Mouse (Mus musculus): ENCODE results near the gene Fam222b. TPM values are rescaled to one million over a fixed set of nuclear protein-coding genes. Genes with fewer than 3 reads are reported as not detected.

Gene Fam222b
- polyA plus RNA-seq, 1 experiment from 2014 or later, result 20.5 TPM

DNA sequence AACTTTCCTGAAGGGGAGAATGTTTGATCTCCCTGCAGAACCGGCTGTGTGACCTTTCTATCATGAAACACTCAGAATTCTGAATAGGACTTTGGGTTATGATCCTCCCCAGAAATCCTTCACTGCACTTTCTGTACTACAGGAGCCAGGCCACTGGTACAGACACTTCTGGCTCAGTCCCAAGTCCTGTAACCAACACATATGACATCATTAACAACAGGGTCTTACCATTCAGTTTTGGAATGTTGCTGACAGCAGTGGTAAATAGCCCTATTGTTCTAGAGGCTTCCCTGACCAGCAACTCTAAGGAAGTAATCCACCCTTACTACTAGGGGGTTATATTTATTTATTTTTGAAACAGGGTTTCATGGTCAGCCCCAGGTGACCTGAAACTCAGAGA lies 98.7 kb downstream of the Fam222b start, which contains the start of gene Proca1:
Gene Proca1, plus strand, starts transcription at position 280 of the 400 bp plus-strand sequence.
- H3K9me3 ChIP-seq, result no peaks in the 10 kb centered on the region
- peaks cover 21% of the 10 kb centered on the region for H3K4me1 ChIP-seq
- peak within 1 kb of the TSS; percentile 30; the same call in 1 of the 2 replicates for H3K4me3 ChIP-seq
- H3K4me2 ChIP-seq (replicated peaks), result 0 out of 2 replicates have a peak within 1 kb of the TSS, but pooled peaks have one; percentile 34
- H3K9ac ChIP-seq (replicated peaks), result no peak within 1 kb of the TSS
- no peak within 1 kb of the TSS for H3K27ac ChIP-seq (replicated peaks)
- H3K36me3 ChIP-seq, result peaks cover 24% of the 10 kb centered on the region
- 72% methylated on average over 1 of the region's 1 CpGs for WGBS
- ATAC-seq (replicated peaks), result no peak
- H3K27me3 ChIP-seq, result no peaks in the 10 kb centered on the region

DNA sequence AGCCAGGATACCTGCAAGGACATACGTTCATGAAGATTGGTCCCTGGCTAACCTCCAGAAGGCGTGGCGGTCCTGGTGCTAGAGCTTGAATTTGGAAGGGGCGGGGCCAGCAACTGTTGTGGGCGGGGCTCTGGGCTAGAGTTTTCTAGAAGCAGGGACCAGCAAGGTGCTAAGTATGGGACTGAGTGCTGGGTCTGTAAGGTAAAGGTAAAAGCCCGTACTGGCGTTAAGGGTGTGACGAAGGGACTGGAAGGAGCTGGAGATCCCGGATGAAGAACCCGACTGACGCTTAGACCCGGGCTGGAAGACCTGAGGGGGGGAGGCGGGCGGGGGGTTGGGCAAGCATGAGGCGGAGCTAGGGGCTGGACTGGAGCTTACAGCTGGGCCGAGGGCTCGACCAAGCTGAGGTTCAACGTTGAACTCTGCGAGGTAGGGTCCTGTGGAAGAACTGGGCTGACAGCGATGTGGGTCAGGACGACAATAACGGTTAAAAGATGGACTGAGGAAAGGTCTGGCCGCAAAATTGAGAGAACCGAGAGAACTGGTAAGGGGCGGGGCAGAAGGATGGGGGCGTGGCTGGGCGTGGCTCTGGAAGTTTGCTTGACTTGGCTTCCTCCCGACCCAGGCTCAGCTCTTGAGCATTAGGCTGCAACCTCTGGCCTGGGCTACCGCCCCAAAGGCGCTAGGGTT lies 100.1 kb downstream of the Fam222b start:
- Histone ChIP-seq H3K4me1 (peaks cover 16% of the 10 kb centered on the region), H3K9me3 (no peaks in the 10 kb centered on the region), H3K4me2 (replicated peaks) (peak overlapping the region; percentile 34), H3K27me3 (no peaks in the 10 kb centered on the region), H3K36me3 (peaks cover 24% of the 10 kb centered on the region), H3K4me3 (peak overlapping the region; percentile 30), H3K27ac (replicated peaks) (no peak overlapping the region), H3K9ac (replicated peaks) (no peak overlapping the region; the same call in 1 of the 2 replicates)
- 3% methylated on average over 30 of the region's 30 CpGs for WGBS
- peak; percentile 36 for ATAC-seq (replicated peaks)

DNA sequence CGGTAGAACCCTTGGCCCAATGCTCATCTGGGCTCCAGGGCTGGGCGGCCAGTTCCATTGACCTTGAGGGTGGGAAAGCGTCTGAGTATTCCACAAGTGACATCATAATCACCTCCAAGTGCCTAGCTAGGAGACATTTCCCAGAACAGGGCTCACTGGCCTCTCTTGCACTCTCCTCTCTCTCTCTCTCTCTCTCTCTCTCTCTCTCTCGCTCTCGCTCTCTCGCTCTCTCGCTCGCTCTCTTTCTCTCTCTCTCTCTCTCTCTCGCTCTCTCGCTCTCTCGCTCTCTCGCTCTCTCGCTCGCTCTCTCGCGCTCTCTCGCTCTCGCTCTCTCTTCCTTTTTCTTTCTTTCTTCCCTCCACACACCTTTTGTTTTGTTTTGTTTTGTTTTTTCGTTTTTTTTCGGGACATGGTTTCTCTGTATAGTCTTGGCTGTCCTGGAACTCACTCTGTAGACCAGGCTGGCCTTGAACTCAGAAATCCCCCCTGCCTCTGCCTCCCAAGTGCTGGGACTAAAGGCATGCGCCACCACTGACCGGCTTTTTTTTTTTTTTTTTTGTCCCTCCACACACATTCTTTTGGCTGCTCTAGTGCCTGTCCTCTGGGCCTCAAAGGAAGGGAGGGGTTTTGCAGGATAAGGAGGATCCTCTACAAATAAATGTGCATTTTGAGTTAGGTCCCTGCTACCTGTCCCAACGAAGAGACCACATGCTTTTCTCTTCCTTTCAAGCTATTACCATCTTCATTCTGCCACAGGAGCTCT lies 100.8 kb downstream of the Fam222b start:
- H3K36me3 ChIP-seq, result peaks cover 24% of the 10 kb centered on the region
- H3K4me2 ChIP-seq (replicated peaks), result peak overlapping the region; percentile 34
- no peak overlapping the region for H3K27ac ChIP-seq (replicated peaks)
- no peaks in the 10 kb centered on the region for H3K9me3 ChIP-seq
- no peak; the same call in 1 of the 2 replicates for ATAC-seq (replicated peaks)
- H3K27me3 ChIP-seq, result no peaks in the 10 kb centered on the region
- WGBS, result 62% methylated on average over 23 of the region's 23 CpGs
- peaks cover 9% of the 10 kb centered on the region for H3K4me1 ChIP-seq
- H3K9ac ChIP-seq (replicated peaks), result no peak overlapping the region
- peak overlapping the region; percentile 30 for H3K4me3 ChIP-seq

DNA sequence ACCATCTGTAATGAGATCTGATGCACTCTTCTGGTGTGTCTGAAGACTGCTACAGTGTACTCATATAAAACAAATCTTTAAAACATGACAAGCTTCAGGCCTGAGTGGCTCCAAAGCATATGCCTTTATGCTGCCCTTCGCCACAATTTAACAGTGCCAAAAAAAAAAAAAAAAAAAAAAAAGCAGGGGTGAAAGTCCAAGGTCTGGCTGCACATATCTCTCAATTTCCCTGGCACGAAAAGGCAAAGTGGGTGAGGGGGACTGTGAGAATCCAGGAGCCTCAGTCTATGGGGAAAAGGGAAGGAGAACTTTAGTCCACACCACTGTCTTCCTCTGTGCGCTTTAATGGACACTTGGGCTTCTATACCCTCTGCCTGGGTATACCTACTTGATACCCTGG lies 107.9 kb downstream of the Fam222b start:
- no peak overlapping the region for H3K4me3 ChIP-seq
- H3K4me2 ChIP-seq (replicated peaks), result no peak overlapping the region
- 93% methylated on average over 3 of the region's 3 CpGs for WGBS
- ATAC-seq (replicated peaks), result no peak
- H3K9ac ChIP-seq (replicated peaks), result no peak overlapping the region
- no peaks in the 10 kb centered on the region for H3K4me1 ChIP-seq
- H3K9me3 ChIP-seq, result no peaks in the 10 kb centered on the region
- H3K27me3 ChIP-seq, result no peaks in the 10 kb centered on the region
- H3K36me3 ChIP-seq, result peaks cover 18% of the 10 kb centered on the region
- no peak overlapping the region for H3K27ac ChIP-seq (replicated peaks)

GRCm38 (mm10) chr11:78204287-78204686 lies 109.8 kb downstream of the Fam222b start:
- H3K4me2 ChIP-seq (replicated peaks), result no peak overlapping the region
- peaks cover 37% of the 10 kb centered on the region for H3K36me3 ChIP-seq
- ATAC-seq (replicated peaks), result no peak
- no peaks in the 10 kb centered on the region for H3K27me3 ChIP-seq
- no peak overlapping the region for H3K9ac ChIP-seq (replicated peaks)
- no peaks in the 10 kb centered on the region for H3K4me1 ChIP-seq
- WGBS, result 73% methylated on average over 6 of the region's 6 CpGs
- no peaks in the 10 kb centered on the region for H3K9me3 ChIP-seq
- no peak overlapping the region for H3K4me3 ChIP-seq
- H3K27ac ChIP-seq (replicated peaks), result no peak overlapping the region

DNA sequence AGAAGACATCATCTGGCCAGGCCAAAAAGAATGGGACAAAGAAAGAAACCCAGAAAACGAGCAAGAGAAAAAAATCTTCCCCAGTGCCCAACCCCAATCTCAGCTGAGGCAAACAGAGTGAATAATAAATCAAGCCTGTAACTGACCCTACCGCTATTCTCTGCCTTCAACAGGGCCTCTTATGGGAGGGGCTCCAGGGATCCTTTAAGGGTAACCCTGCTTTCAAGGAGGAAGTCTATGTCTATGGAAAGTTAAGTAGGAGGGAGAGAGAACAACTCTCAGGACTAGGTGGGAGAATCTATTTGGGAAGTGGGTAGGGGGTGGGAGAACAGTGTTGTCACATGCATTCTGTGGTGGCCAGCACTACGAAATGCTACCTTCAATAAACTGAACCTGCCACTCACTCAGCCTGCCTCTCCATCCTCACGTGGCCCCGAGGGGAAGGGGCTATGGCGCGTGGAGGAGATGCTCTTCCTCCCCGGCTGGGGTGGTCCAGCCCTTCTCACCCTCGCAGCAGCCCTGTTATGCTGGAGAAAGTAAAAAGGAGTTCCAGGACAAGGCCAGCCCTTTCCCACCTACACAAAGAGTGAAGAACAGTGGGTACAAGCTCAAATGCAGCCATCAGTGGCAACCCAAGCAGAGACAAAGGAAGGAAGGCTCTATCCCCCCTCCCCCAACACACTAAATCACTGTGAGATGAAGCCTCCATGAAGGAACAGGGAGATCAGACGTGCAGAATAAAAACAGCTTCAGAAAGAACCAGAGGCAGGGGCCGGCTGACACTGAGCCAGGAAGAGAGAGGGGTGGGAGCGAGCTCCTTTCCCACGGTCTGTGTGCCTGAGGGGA lies 111.1 kb downstream of the Fam222b start:
- no peaks in the 10 kb centered on the region for H3K27me3 ChIP-seq
- H3K9ac ChIP-seq (replicated peaks), result no peak overlapping the region
- H3K9me3 ChIP-seq, result no peaks in the 10 kb centered on the region
- H3K4me3 ChIP-seq, result no peak overlapping the region
- ATAC-seq (replicated peaks), result no peak
- no peaks in the 10 kb centered on the region for H3K4me1 ChIP-seq
- 67% methylated on average over 13 of the region's 13 CpGs for WGBS
- H3K4me2 ChIP-seq (replicated peaks), result no peak overlapping the region
- peaks cover 50% of the 10 kb centered on the region for H3K36me3 ChIP-seq
- no peak overlapping the region for H3K27ac ChIP-seq (replicated peaks)

MicroRNAs encoded within 50 kb of the gene (microRNA counts, 519-probe panel; counts per million panel counts)
- microRNA mmu-miR-144 (3,174 counts per million, percentile 75 among the panel's probes with 10 or more counts), microRNA mmu-miR-451 (2,827 counts per million, percentile 67 among the panel's probes with 10 or more counts)

Small RNA genes lying within 50 kb of the gene (microRNA-seq; reads per million reads assigned to microRNA genes)
- gene Mir144, result 52.1 reads per million, percentile 45 among the genes with 10 or more reads in this experiment
- not detected for gene Mir451a
- gene Mir451b, result not detected
- gene Mir7653, result not detected

Other genes starting within 250 kb of the Fam222b start
- gene Pipox, start 200.6 kb upstream of the Fam222b start, polyA plus RNA-seq (2015; fragmentation: Nextera tagmentation; extraction: Ambion mirVana), result 10.2 and 11.2 TPM in 2 replicates
- 243 and 249 TPM in 2 replicates for gene Sez6, start 163.9 kb upstream of the Fam222b start, polyA plus RNA-seq (2015; fragmentation: Nextera tagmentation; extraction: Ambion mirVana)
- 22.5 and 26.0 TPM in 2 replicates for gene Phf12, start 111.9 kb upstream of the Fam222b start, polyA plus RNA-seq (2015; fragmentation: Nextera tagmentation; extraction: Ambion mirVana)
- 32.8 and 33.4 TPM in 2 replicates for gene Dhrs13, start 62.4 kb upstream of the Fam222b start, polyA plus RNA-seq (2015; fragmentation: Nextera tagmentation; extraction: Ambion mirVana)
- gene Flot2, start 56.7 kb upstream of the Fam222b start, polyA plus RNA-seq (2015; fragmentation: Nextera tagmentation; extraction: Ambion mirVana), result 90.2 and 98.3 TPM in 2 replicates
- gene Eral1, start 14.3 kb upstream of the Fam222b start, polyA plus RNA-seq (2015; fragmentation: Nextera tagmentation; extraction: Ambion mirVana), result 33.3 TPM in 2 replicates
- 121 TPM in 2 replicates for gene Traf4, start 70.9 kb downstream of the Fam222b start, polyA plus RNA-seq (2015; fragmentation: Nextera tagmentation; extraction: Ambion mirVana)
- gene Nek8, start 82.0 kb downstream of the Fam222b start, polyA plus RNA-seq (2015; fragmentation: Nextera tagmentation; extraction: Ambion mirVana), result 4.8 and 5.7 TPM in 2 replicates
- 4.4 and 5.0 TPM in 2 replicates for gene Tlcd1, start 82.1 kb downstream of the Fam222b start, polyA plus RNA-seq (2015; fragmentation: Nextera tagmentation; extraction: Ambion mirVana)
- 896 and 935 TPM in 2 replicates for gene Rpl23a, start 88.9 kb downstream of the Fam222b start, polyA plus RNA-seq (2015; fragmentation: Nextera tagmentation; extraction: Ambion mirVana)
- gene Rab34, start 93.8 kb downstream of the Fam222b start, polyA plus RNA-seq (2015; fragmentation: Nextera tagmentation; extraction: Ambion mirVana), result 55.9 and 56.3 TPM in 2 replicates
- 1.3 TPM in 2 replicates for gene Proca1, start 98.7 kb downstream of the Fam222b start, polyA plus RNA-seq (2015; fragmentation: Nextera tagmentation; extraction: Ambion mirVana)
- 66.7 and 69.4 TPM in 2 replicates for gene Sdf2, start 151.1 kb downstream of the Fam222b start, polyA plus RNA-seq (2015; fragmentation: Nextera tagmentation; extraction: Ambion mirVana)
- gene Supt6, start 151.3 kb downstream of the Fam222b start, polyA plus RNA-seq (2015; fragmentation: Nextera tagmentation; extraction: Ambion mirVana), result 29.0 and 29.4 TPM in 2 replicates
- gene 2610507B11Rik, start 167.1 kb downstream of the Fam222b start, polyA plus RNA-seq (2015; fragmentation: Nextera tagmentation; extraction: Ambion mirVana), result 58.5 and 60.5 TPM in 2 replicates
- gene BC030499, start 196.2 kb downstream of the Fam222b start, polyA plus RNA-seq (2015; fragmentation: Nextera tagmentation; extraction: Ambion mirVana), result 0.17 and 0.27 TPM in 2 replicates
- 23.2 and 26.1 TPM in 2 replicates for gene Spag5, start 206.9 kb downstream of the Fam222b start, polyA plus RNA-seq (2015; fragmentation: Nextera tagmentation; extraction: Ambion mirVana)
- 167 and 176 TPM in 2 replicates for gene Aldoc, start 228.3 kb downstream of the Fam222b start, polyA plus RNA-seq (2015; fragmentation: Nextera tagmentation; extraction: Ambion mirVana)
- 56.7 and 59.8 TPM in 2 replicates for gene Pigs, start 233.8 kb downstream of the Fam222b start, polyA plus RNA-seq (2015; fragmentation: Nextera tagmentation; extraction: Ambion mirVana)
- gene Unc119, start 248.8 kb downstream of the Fam222b start, polyA plus RNA-seq (2015; fragmentation: Nextera tagmentation; extraction: Ambion mirVana), result 78.9 and 82.4 TPM in 2 replicates